Mouse (Mus musculus): ENCODE results near the gene Yipf3.

Gene Yipf3

GRCm38 (mm10) chr17:46284653-46285052, 36.8 kb downstream of the Yipf3 start:
- no peak for DNase-seq (ENCODE audit: low read depth)

- DNase-seq (ENCODE audit: low read depth), result no peak
Measured at GRCm38 (mm10) chr17:46285407-46285806, 37.5 kb downstream of the Yipf3 start.

- DNase-seq (ENCODE audit: low read depth), result no peak
Measured at GRCm38 (mm10) chr17:46287678-46288095, 39.8 kb downstream of the Yipf3 start.

- peak; percentile 62 for DNase-seq (ENCODE audit: low read depth)
Measured at GRCm38 (mm10) chr17:46296601-46297000, 48.7 kb downstream of the Yipf3 start.

GRCm38 (mm10) chr17:46297028-46297363, 49.1 kb downstream of the Yipf3 start:
- DNase-seq (ENCODE audit: low read depth), result peak; percentile 60

- DNase-seq (ENCODE audit: low read depth), result peak; percentile 49
Measured at GRCm38 (mm10) chr17:46297364-46298219, 49.7 kb downstream of the Yipf3 start, which contains the start of gene Dlk2. Gene Dlk2 (plus strand): TSS chr17:46297421.

GRCm38 (mm10) chr17:46298220-46298913, 50.5 kb downstream of the Yipf3 start:
- DNase-seq (ENCODE audit: low read depth), result peak; percentile 85

GRCm38 (mm10) chr17:46301892-46302291, 54.0 kb downstream of the Yipf3 start:
- DNase-seq (ENCODE audit: low read depth), result no peak
